Mouse (Mus musculus) layer of hippocampus, postnatal 36 days (tissue): ENCODE measurements at regions not wholly inside any gene's neighbourhood (a gene's known extent, or its start where the extent isn't known, plus 50 kb on each side); places are given as distances from the start of the nearest gene placed in this dataset.

Experiments
- DNase-seq, 2 experiments: peaks; one replicate each; pipeline ENCODE4 v3.0.0; 2022

- no peak for DNase-seq
Measured at GRCm38 (mm10) chr10:38269136-38269535, 552.4 kb downstream of the Rfpl4b start.

DNA sequence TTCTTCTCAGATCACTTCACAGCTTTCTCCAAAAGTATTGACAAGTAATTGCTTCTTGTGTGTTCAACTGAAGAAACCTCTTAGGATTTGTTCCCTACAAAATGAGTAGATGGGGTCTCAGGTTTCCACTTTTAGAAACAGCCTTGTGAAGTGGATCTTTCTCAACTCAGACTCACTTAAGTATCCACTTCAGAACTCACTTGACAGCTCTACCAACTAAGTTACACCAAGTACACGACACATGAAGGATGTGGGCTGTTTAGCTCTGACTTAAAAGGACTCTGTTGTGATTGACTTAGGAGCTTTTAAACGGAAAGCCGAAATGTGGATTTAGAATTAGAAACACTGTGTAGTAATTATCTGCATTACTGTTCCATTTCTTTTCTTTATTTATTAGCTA is 556.0 kb downstream of the Rfpl4b start:
- no peak for DNase-seq

GRCm38 (mm10) chr10:38246821-38247220 is 574.8 kb downstream of the Rfpl4b start:
- DNase-seq, result no peak
